Mouse (Mus musculus) erythroblast, embryonic 14.5 days (primary cell): ENCODE measurements around the gene Tenm2.

ENCODE experiments used
- GATA1 ChIP-seq: IDR thresholded peaks from 2 replicates; pipeline ENCODE4 v1.6.1; 2012; ENCODE audit warnings: low read length, inconsistent platforms, mixed read lengths
- TAL1 ChIP-seq: IDR thresholded peaks from 3 replicates; pipeline ENCODE4 v1.6.1; 2012; ENCODE audit warnings: low read length, inconsistent platforms, mixed read lengths

- TF ChIP-seq GATA1 = no peak
- no peak for TF ChIP-seq TAL1
Observed at GRCm38 (mm10) chr11:36277192-36277902, 958.4 kb downstream of the Tenm2 start.
